Mouse (Mus musculus) embryonic facial prominence, embryonic 11.5 days (tissue): ENCODE results near the gene Mrpl50. TPM values are rescaled to one million over a fixed set of nuclear protein-coding genes. Genes with fewer than 3 reads are reported as not detected.
"Not testable (repeated sequence)": the region's sequence is repeated elsewhere in the genome, so short reads cannot be mapped to it uniquely, and the experiment has no call there.

Experiments
- ATAC-seq: fragments of 200-750 bp; cut with Nextera tagmentation; replicated peaks from 2 replicates; pipeline ENCODE4 v1.8.0; 2017; ENCODE audit warnings: low read depth; ENCODE audit not compliant: insufficient number of reproducible peaks, low FRiP score, low TSS enrichment
- DNase-seq: peaks from one replicate; pipeline ENCODE4 v3.0.0-alpha.2; 2015; ENCODE audit warnings: low spot score
- H3K27ac ChIP-seq: fragments of 300-500 bp; sonication (generic); replicated peaks from 2 replicates; pipeline ENCODE4 v1.5.1; 2014; ENCODE audit warnings: mild to moderate bottlenecking, low read depth, low read length, control low read depth
- H3K27me3 ChIP-seq: fragments of 300-500 bp; sonication (generic); 2 replicates; pipeline ENCODE4 v1.6.1; 2014; ENCODE audit warnings: mild to moderate bottlenecking, low read length, moderate library complexity, mixed read lengths; ENCODE audit not compliant: control insufficient read depth, insufficient read depth
- H3K36me3 ChIP-seq: fragments of 300-500 bp; sonication (generic); replicated peaks from 2 replicates; pipeline ENCODE4 v1.6.1; 2014; ENCODE audit warnings: low read depth, mild to moderate bottlenecking, low read length, moderate library complexity, mixed read lengths; ENCODE audit not compliant: control insufficient read depth, insufficient read depth
- H3K4me1 ChIP-seq: fragments of 300-500 bp; sonication (generic); 2 replicates; pipeline ENCODE4 v1.6.1; 2014; ENCODE audit warnings: low read length, mixed read lengths; ENCODE audit not compliant: control insufficient read depth, insufficient read depth
- H3K4me2 ChIP-seq: fragments of 300-500 bp; sonication (generic); 2 replicates; pipeline ENCODE4 v1.6.1; 2014; ENCODE audit warnings: low read depth, mild to moderate bottlenecking, control low read depth, low read length, moderate library complexity
- H3K4me3 ChIP-seq: fragments of 300-500 bp; sonication (generic); 2 replicates; pipeline ENCODE4 v1.5.1; 2014; ENCODE audit warnings: low read depth, low read length, control low read depth
- H3K9ac ChIP-seq: fragments of 300-500 bp; sonication (generic); replicated peaks from 2 replicates; pipeline ENCODE4 v1.6.1; 2014; ENCODE audit warnings: mild to moderate bottlenecking, control low read depth, low read length
- H3K9me3 ChIP-seq: fragments of 300-500 bp; sonication (generic); replicated peaks from 2 replicates; pipeline ENCODE4 v1.6.1; 2016; ENCODE audit warnings: mild to moderate bottlenecking, low read length, inconsistent platforms, mixed read lengths; ENCODE audit not compliant: control insufficient read depth
- WGBS: fragments of 180-500 bp; shearing (Covaris S2); extraction: QIAGEN DNeasy Blood & Tissue Kit; methylation state at CpG from one replicate; pipeline ENCODE4 v1.1.7; 2014; 5-methylcytosine and 5-hydroxymethylcytosine counted together
- polyA plus RNA-seq: library from polyadenylated mRNA; unstranded; fragments of >200 nt; fragmentation: Nextera tagmentation; extraction: Ambion mirVana; gene quantifications from 2 replicates; pipeline ENCODE4 v1.2.1, GENCODE M21; 2014

The Mrpl50 gene
- polyA plus RNA-seq, 1 experiment from 2014 or later = 119 TPM

DNA sequence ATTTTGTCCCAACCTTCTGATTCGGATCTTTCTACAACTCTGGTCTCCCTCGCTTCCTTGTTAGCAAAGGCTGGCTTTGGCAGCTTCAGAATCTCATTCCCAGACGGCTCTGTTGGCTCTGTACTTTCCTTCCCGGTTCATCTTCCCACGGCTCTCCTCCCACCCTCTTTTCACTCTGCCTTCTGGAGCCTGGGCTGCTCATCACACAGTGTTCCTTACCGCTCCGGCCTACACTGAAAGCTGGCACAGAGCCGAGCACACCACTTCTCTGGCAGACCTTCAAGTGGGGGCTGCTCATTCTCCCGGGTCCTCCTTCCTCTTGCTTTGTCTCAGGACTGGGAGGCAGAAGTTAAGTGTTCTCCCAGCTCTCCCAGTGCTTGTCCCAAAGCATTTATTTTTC, 1.7 kb upstream of the Mrpl50 start:
- Histone ChIP-seq H3K4me2 (no peak overlapping the region), H3K9ac (no peak overlapping the region), H3K9me3 (no peaks in the 10 kb centered on the region), H3K36me3 (no peaks in the 10 kb centered on the region), H3K27ac (no peak overlapping the region), H3K27me3 (no peaks in the 10 kb centered on the region), H3K4me3 (no peak overlapping the region), H3K4me1 (no peaks in the 10 kb centered on the region)
- ATAC-seq = no peak
- no peak for DNase-seq
- WGBS = 86% methylated on average over 9 of the region's 9 CpGs

DNA sequence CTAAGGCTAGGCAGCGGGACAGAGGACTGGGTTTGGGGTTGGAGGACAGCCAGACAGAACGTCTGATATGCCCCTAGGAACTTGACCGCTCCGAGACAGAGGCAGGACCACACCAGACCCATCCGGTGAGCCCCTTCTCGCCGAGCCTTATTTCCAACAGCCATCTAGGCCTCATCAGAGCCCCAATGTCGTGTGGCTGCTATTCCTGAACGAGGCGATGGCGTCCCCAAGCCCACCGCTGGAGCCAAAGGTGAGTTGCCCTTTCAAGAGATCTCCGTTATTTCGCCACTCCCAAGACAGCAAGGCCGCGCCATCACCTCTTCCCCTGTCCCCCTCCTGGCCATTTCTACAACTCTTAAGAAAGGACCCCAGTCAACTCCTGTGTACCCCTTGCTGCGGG, 453 bp upstream of the Mrpl50 start:
- no peaks in the 10 kb centered on the region for H3K4me1 ChIP-seq
- peak; percentile 46 for DNase-seq
- H3K36me3 ChIP-seq = no peaks in the 10 kb centered on the region
- ATAC-seq = no peak; the same call in 1 of the 2 replicates
- peak overlapping the region; percentile 62 for H3K4me2 ChIP-seq
- H3K9ac ChIP-seq = peak overlapping the region; percentile 63
- WGBS = under 1% methylated on average over 17 of the region's 17 CpGs
- no peaks in the 10 kb centered on the region for H3K9me3 ChIP-seq
- no peaks in the 10 kb centered on the region for H3K27me3 ChIP-seq
- H3K4me3 ChIP-seq = peak overlapping the region; percentile 50
- no peak overlapping the region for H3K27ac ChIP-seq

DNA sequence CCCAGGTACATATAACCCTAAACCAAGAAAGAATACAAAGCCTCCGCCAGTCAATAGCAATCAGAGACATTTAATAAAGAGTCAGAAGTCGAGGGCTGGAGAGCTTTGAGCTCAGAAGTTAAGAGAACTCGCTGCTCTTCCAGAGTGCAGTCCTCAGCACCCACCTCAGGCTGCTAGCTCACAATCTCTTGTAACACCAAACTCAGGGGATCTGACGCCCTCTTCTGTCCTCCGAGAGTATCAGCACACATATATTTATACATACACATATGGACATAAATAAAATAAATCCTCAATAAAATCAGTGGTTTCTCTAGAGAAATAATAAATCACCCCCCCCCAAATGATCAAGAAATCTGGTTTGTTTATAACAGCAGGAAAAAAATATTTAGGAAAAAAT, 1.4 kb downstream of the Mrpl50 start:
- Histone ChIP-seq H3K4me3 (no peak overlapping the region), H3K27me3 (no peaks in the 10 kb centered on the region), H3K4me1 (no peaks in the 10 kb centered on the region), H3K4me2 (no peak overlapping the region), H3K36me3 (no peaks in the 10 kb centered on the region), H3K9ac (no peak overlapping the region), H3K27ac (no peak overlapping the region), H3K9me3 (no peaks in the 10 kb centered on the region)
- DNase-seq = peak; percentile 20
- no peak for ATAC-seq
- 75% methylated on average over 5 of the region's 5 CpGs for WGBS

DNA sequence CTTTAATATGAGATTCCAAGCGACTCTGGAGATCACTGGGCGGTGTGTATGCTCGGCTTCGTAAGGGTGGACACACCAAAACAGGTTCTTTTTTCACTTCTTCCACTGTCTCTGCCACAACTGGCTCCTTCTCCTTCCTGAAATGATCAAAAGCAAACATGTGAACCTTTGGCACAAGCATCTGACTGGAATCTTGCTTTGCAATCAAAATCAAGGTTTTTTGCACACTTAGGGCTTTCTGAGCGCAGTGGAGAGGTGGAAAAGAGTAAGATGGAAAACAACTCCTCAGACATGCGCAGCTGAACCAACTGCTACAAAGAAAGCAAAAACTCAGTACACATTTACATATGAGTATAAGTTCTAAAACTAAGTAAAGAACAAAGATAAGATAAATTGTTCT, 6.5 kb downstream of the Mrpl50 start:
- no peak overlapping the region for H3K27ac ChIP-seq
- H3K36me3 ChIP-seq = no peaks in the 10 kb centered on the region; the same call in 1 of the 2 replicates
- no peaks in the 10 kb centered on the region for H3K27me3 ChIP-seq
- WGBS = 94% methylated on average over 6 of the region's 6 CpGs
- ATAC-seq (no peak), DNase-seq (no peak)
- no peak overlapping the region for H3K9ac ChIP-seq
- H3K4me3 ChIP-seq = no peak overlapping the region
- no peak overlapping the region for H3K4me2 ChIP-seq
- no peaks in the 10 kb centered on the region for H3K4me1 ChIP-seq
- no peaks in the 10 kb centered on the region for H3K9me3 ChIP-seq

DNA sequence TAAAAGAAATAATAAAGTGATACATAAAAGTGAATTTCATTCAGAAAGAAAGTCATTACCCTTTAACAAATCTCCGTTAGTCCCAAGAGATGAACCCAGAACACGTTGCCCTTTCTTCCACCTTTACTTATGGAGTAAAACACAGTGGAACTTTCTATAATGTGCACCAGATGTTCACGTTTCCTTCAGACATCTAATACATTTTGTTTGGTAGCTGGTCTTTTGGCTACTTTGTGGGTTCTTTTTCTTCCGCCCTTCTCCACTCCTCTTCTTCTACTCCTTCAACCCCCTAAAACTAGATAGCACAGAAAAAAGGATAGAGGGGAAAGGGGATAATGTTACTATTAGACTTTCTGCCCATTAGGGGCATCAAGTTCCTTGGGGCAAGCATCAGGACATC, 8.3 kb downstream of the Mrpl50 start:
- Histone ChIP-seq H3K4me1 (no peaks in the 10 kb centered on the region), H3K27ac (no peak overlapping the region), H3K9me3 (no peaks in the 10 kb centered on the region), H3K36me3 (no peaks in the 10 kb centered on the region; the same call in 1 of the 2 replicates), H3K4me3 (no peak overlapping the region), H3K9ac (no peak overlapping the region), H3K27me3 (no peaks in the 10 kb centered on the region), H3K4me2 (no peak overlapping the region)
- no peak for ATAC-seq
- peak; percentile 75 for DNase-seq
- 34% methylated on average over 4 of the region's 4 CpGs for WGBS

GRCm38 (mm10) chr4:49510236-49510835, 10.6 kb downstream of the Mrpl50 start:
- H3K9me3 ChIP-seq, ATAC-seq, H3K27ac ChIP-seq, H3K9ac ChIP-seq, H3K36me3 ChIP-seq, H3K4me1 ChIP-seq, DNase-seq, H3K4me2 ChIP-seq, H3K4me3 ChIP-seq, H3K27me3 ChIP-seq: not testable (repeated sequence)
- 92% methylated on average over 1 of the region's 1 CpGs for WGBS

- Histone ChIP-seq H3K27ac (no peak overlapping the region), H3K9ac (no peak overlapping the region), H3K9me3 (no peaks in the 10 kb centered on the region), H3K27me3 (no peaks in the 10 kb centered on the region), H3K36me3 (no peaks in the 10 kb centered on the region; the same call in 1 of the 2 replicates), H3K4me2 (no peak overlapping the region), H3K4me3 (no peak overlapping the region), H3K4me1 (no peaks in the 10 kb centered on the region)
- no peak for DNase-seq
- WGBS = 85% methylated on average over 2 of the region's 2 CpGs
- ATAC-seq = no peak
Measured at GRCm38 (mm10) chr4:49509183-49509582, 11.7 kb downstream of the Mrpl50 start.

DNA sequence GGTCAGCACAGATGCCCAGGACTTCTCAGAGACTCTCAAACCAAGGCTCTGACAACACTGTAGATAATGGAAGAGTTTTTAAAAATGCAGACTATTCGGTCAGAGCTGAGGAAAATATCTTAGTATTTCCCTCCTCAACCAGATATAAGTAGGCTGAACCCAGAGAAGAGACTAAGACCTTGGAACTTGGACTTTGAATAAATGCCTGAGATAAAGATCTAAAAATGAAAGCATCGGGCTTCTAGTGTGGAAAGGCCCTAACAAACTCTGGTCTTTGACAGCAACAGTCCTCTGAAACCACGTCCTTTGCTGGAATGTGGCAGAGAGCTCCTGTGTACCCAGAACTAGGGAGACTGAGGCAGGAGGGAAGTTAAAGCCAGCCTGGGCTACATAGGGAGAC, 14.5 kb downstream of the Mrpl50 start, which contains the start of gene Baat:
Baat (minus strand) TSS at position 172 of the 400 bp plus-strand sequence.
- Histone ChIP-seq H3K27ac (no peak within 1 kb of the TSS), H3K4me2 (no peak within 1 kb of the TSS), H3K36me3 (no peaks in the 10 kb centered on the region), H3K27me3 (no peaks in the 10 kb centered on the region), H3K9ac (no peak within 1 kb of the TSS), H3K4me1 (no peaks in the 10 kb centered on the region), H3K9me3 (no peaks in the 10 kb centered on the region), H3K4me3 (no peak within 1 kb of the TSS)
- no peak for ATAC-seq
- no peak for DNase-seq
- WGBS = 82% methylated on average over 3 of the region's 3 CpGs
